Mouse (Mus musculus) mouse embryonic stem cell (cell line): Measurements from ENCODE around the gene Fbxl15.

Source experiments
- in situ Hi-C, 2 experiments: fragments of 300-500 bp; cut with MboI; formaldehyde crosslinking; loops; 1 replicate in 1 of 2; 3 replicates in 1 of 2; pipeline ENCODE4 v1.14.3; 2019 to 2020; ENCODE audit warnings: low sequenced_read_pairs in 2 of 2, low pct_unique_long_range_greater_than_20kb in 1 of 2, mixed read lengths in 1 of 2; ENCODE audit not compliant: unreplicated experiment in 1 of 2

Gene Fbxl15

GRCm38 (mm10) chr19:46363294-46364009 lies 35.5 kb downstream of the Fbxl15 start:
- in situ Hi-C loops: no loop called here

- in situ Hi-C loops: no loop called here
These were observed 40.0 kb downstream of the Fbxl15 start for GRCm38 (mm10) chr19:46367798-46368590.

- in situ Hi-C loops: no loop called here
These were observed 41.2 kb downstream of the Fbxl15 start for GRCm38 (mm10) chr19:46369204-46369603.

- in situ Hi-C loops: no loop called here
These were observed 46.6 kb downstream of the Fbxl15 start for GRCm38 (mm10) chr19:46374477-46375088.

GRCm38 (mm10) chr19:46375489-46375888 lies 47.5 kb downstream of the Fbxl15 start:
- in situ Hi-C loops: no loop called here

- in situ Hi-C loops: no loop called here
These were observed 47.9 kb downstream of the Fbxl15 start for GRCm38 (mm10) chr19:46375891-46376290.
